Mouse (Mus musculus): ENCODE measurements around the gene Ssu2. TPM values are rescaled to one million over a fixed set of nuclear protein-coding genes. Genes with fewer than 3 reads are reported as not detected.
A peak's percentile ranks its signal among the peaks of the same experiment; 100 is the strongest.

Ssu2 gene
- polyA plus RNA-seq, 1 experiment from 2014 or later = 2.7 TPM

DNA sequence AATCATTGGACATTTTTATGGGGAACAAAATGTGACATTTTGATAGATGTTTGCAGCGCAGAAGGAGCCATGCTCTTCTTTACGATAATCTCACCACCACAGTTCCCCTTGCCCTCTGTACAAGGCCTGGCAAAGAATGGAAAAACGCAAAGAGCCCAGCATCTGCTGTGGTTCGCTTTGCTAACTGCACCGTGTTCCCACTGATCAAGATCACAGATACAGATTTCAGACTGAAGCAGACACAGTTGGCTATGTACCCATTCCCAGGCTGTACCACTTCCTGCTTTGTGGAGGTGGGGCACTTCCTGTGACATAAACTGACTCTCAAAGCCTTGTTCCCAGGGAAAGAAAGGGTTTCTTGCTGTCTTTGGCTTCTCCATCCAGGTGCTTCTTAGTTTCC lies 53.9 kb downstream of the Ssu2 start:
- Histone ChIP-seq H3K9ac (no peak overlapping the region), H3K4me1 (no peaks in the 10 kb centered on the region), H3K4me2 (no peak overlapping the region), H3K9me3 (no peaks in the 10 kb centered on the region), H3K36me3 (no peaks in the 10 kb centered on the region), H3K27ac (no peak overlapping the region), H3K4me3 (replicated peaks) (no peak overlapping the region), H3K27me3 (replicated peaks) (no peaks in the 10 kb centered on the region)
- no peak for ATAC-seq (ENCODE audit: insufficient read depth, low FRiP score, low read depth)
- 79% methylated on average over 5 of the region's 5 CpGs for WGBS

DNA sequence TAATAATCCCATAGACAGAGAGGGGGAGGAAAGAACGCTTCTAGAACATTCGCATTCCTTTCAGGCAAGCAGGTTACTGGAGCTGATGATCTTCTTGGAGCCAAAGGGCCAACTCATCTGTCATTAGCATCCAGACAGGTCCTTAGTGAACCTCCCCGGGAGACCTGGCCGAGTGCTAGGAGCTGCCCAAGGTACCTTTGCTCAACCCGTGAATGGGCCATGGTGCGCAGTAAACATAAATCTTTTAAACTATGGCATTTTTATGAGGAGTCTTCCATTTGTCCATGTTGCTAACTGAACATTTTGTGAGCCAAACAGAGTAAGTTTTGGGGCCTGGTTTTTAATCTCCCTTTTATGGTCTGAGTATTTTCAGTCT lies 56.6 kb downstream of the Ssu2 start:
- no peak overlapping the region for H3K4me2 ChIP-seq
- WGBS = 52% methylated on average over 6 of the region's 6 CpGs
- no peak overlapping the region for H3K27ac ChIP-seq
- no peaks in the 10 kb centered on the region for H3K9me3 ChIP-seq
- H3K4me1 ChIP-seq = no peaks in the 10 kb centered on the region
- ATAC-seq (ENCODE audit: insufficient read depth, low FRiP score, low read depth) = no peak
- H3K4me3 ChIP-seq (replicated peaks) = no peak overlapping the region
- no peaks in the 10 kb centered on the region for H3K27me3 ChIP-seq (replicated peaks)
- no peak overlapping the region for H3K9ac ChIP-seq
- no peaks in the 10 kb centered on the region for H3K36me3 ChIP-seq

DNA sequence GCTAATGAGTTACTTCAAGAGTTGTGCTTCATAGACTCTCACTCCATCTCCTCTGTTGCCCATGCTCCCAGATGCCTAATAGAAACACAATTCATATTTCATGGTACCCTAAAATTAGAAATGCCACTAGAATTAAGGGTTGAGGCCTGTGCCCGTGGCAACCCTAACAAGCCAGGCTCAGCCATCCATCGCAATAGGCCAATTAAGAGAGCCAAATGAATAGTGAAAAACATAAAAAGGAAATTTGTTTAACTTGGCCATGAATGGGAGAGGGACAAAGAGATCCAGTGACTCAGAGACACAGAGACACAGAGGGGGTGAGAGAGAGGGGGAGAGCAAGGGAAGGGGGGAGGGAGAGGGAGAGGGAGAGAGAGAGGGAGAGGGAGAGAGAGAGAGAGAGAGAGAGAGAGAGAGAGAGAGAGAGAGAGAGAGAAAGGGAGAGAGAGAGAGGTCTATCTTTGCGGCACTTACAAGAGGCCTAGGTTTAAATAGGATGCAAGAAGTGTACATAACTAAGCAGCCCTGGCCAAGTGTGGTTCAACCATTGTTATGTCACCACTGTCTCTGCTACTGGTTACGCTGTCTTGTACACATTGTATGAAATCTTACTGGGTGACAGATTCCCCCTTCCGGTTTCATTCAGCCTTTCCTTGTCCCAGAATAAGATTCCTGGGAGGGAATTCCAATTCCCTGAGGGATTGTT lies 57.2 kb downstream of the Ssu2 start:
- no peak overlapping the region for H3K9ac ChIP-seq
- H3K36me3 ChIP-seq = no peaks in the 10 kb centered on the region
- H3K4me3 ChIP-seq (replicated peaks) = no peak overlapping the region
- 84% methylated on average over 5 of the region's 5 CpGs for WGBS
- H3K9me3 ChIP-seq = no peaks in the 10 kb centered on the region
- no peak overlapping the region for H3K4me2 ChIP-seq
- H3K27ac ChIP-seq = no peak overlapping the region
- ATAC-seq (ENCODE audit: insufficient read depth, low FRiP score, low read depth) = no peak
- H3K27me3 ChIP-seq (replicated peaks) = no peaks in the 10 kb centered on the region
- no peaks in the 10 kb centered on the region for H3K4me1 ChIP-seq

DNA sequence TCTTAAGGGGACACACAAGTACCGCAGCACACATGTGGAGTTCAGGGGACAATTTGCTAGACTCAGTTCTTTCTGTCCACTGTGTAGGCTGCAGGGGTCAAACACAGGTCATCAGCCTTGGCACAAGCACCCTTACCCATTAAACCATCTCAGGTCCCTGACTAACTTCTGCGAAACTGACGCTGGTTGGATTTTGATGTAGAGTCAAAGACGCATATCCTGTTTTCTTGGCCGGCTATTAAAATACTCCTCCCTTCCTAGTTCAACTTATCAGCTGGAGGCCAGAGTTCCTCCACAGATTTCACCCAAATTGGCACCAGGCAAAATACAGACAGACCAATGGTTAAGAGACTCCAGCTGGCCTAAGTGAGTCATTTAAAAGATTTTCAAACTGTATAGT lies 60.0 kb downstream of the Ssu2 start:
- no peaks in the 10 kb centered on the region for H3K36me3 ChIP-seq
- no peaks in the 10 kb centered on the region for H3K9me3 ChIP-seq
- no peak overlapping the region for H3K9ac ChIP-seq
- no peaks in the 10 kb centered on the region for H3K4me1 ChIP-seq
- no peak overlapping the region for H3K27ac ChIP-seq
- no peak for ATAC-seq (ENCODE audit: insufficient read depth, low FRiP score, low read depth)
- H3K27me3 ChIP-seq (replicated peaks) = no peaks in the 10 kb centered on the region
- WGBS = 73% methylated on average over 5 of the region's 5 CpGs
- H3K4me3 ChIP-seq (replicated peaks) = no peak overlapping the region
- no peak overlapping the region for H3K4me2 ChIP-seq

DNA sequence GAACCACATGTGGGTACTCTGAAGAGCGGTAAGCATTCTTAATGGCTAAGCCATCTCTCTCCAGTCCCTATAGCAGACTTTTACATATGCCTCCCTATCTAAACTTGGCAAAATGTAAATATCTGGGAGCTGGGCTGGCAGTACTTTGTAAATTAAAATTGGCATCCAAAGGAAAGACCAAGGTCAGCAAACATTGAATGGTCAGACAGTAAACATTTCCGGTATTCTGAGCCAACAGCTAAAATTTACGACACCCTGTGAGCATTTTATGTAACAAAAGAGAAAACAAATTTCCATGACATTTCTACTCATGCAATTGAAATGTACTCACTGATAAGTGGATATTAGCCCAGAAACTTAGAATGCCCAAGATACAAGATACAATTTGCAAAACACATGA lies 62.6 kb downstream of the Ssu2 start:
- Histone ChIP-seq H3K4me2 (no peak overlapping the region), H3K27ac (no peak overlapping the region), H3K9me3 (no peaks in the 10 kb centered on the region), H3K27me3 (replicated peaks) (no peaks in the 10 kb centered on the region), H3K9ac (no peak overlapping the region), H3K4me3 (replicated peaks) (no peak overlapping the region), H3K4me1 (no peaks in the 10 kb centered on the region), H3K36me3 (no peaks in the 10 kb centered on the region)
- WGBS = 81% methylated on average over 3 of the region's 3 CpGs
- no peak for ATAC-seq (ENCODE audit: insufficient read depth, low FRiP score, low read depth)

DNA sequence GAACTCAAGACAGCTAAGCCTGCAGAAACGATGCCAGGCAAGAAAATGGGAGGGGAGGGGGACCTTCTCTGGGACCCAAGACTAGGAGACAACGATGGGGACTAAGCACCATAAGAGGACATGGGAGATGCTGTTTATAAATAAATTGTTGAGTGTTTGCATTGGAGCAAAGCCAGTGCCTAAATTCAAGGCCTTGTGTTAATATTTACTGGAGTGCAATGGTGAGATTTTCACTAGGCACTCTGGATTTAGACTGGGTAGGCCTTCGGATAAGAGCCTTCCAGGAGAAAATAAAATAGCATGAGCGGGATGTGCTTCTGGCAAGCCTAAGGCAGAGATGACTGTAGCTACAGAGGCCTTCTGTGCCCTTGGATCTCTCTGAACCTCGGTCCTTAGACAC lies 64.9 kb downstream of the Ssu2 start:
- WGBS = 80% methylated on average over 5 of the region's 5 CpGs
- Histone ChIP-seq H3K27ac (no peak overlapping the region), H3K4me2 (no peak overlapping the region), H3K27me3 (replicated peaks) (no peaks in the 10 kb centered on the region), H3K36me3 (no peaks in the 10 kb centered on the region), H3K4me1 (no peaks in the 10 kb centered on the region), H3K4me3 (replicated peaks) (no peak overlapping the region), H3K9ac (no peak overlapping the region), H3K9me3 (no peaks in the 10 kb centered on the region)
- ATAC-seq (ENCODE audit: insufficient read depth, low FRiP score, low read depth) = no peak

DNA sequence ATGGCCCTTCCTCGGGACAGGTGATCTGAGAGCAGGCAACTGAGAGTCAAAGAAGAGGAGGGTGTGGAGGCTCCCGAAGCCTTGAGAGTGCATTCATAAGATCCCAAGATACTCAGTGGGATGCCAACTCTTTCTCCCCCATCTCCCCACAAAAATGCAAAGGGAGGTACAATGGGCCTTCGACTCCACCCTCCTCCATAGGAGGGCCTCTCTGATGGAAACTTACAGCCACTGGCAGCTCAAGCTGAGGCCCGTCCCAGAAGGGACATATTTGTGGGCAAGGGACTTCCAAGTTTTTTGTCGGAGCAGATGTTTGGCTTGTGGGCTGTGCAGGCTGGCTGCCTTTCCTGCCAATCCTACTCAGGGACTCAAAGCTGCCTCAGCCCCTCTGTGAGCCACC lies 67.1 kb downstream of the Ssu2 start:
- ATAC-seq (ENCODE audit: insufficient read depth, low FRiP score, low read depth) = no peak
- H3K9ac ChIP-seq = no peak overlapping the region
- H3K9me3 ChIP-seq = no peaks in the 10 kb centered on the region
- WGBS = 56% methylated on average over 5 of the region's 5 CpGs
- H3K4me1 ChIP-seq = no peaks in the 10 kb centered on the region
- no peaks in the 10 kb centered on the region for H3K36me3 ChIP-seq
- H3K4me2 ChIP-seq = no peak overlapping the region
- H3K27me3 ChIP-seq (replicated peaks) = no peaks in the 10 kb centered on the region
- no peak overlapping the region for H3K27ac ChIP-seq
- H3K4me3 ChIP-seq (replicated peaks) = no peak overlapping the region

DNA sequence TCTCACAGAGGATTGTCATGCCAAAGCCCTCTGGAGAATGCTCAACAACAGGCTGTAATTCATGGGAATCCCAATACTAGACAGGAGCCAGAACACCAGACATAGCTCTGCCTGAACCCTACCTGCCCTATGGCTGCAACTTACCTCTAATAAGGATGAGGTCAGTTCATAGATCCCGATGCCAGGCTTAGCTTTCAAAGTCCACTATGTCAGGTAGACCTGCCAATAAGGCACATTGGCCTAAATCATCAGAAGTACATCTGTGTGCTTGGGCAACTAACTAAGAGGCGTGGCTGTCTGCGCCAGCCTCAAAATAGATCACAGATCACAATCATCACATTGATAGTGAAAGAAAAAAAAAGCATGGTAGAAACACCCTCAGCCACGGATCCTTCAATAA lies 68.4 kb downstream of the Ssu2 start:
- H3K9me3 ChIP-seq = no peaks in the 10 kb centered on the region
- WGBS = 85% methylated on average over 4 of the region's 4 CpGs
- no peaks in the 10 kb centered on the region for H3K27me3 ChIP-seq (replicated peaks)
- H3K27ac ChIP-seq = no peak overlapping the region
- no peak for ATAC-seq (ENCODE audit: insufficient read depth, low FRiP score, low read depth)
- no peaks in the 10 kb centered on the region for H3K36me3 ChIP-seq
- H3K4me3 ChIP-seq (replicated peaks) = no peak overlapping the region
- H3K4me1 ChIP-seq = no peaks in the 10 kb centered on the region
- no peak overlapping the region for H3K4me2 ChIP-seq
- no peak overlapping the region for H3K9ac ChIP-seq

DNA sequence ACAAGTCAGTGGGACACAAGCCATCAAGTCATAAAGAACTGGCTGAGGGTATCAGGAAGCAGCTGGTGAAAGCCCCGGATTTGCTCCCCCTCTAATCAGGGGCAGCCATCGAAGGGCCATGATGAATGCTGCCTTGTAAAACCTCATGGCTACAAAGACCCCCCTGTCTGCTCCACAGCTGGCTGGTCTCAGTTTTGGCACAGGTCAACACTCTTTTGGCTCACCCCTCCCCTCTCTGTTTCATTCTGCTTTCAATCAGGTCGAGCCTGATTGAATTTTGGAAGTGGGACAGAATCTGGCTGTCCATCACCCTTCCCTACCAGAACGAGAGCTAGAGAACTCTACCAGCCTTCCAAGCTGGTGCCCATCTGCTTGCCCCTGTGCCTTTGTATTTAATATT lies 76.4 kb downstream of the Ssu2 start:
- H3K4me2 ChIP-seq = no peak overlapping the region

DNA sequence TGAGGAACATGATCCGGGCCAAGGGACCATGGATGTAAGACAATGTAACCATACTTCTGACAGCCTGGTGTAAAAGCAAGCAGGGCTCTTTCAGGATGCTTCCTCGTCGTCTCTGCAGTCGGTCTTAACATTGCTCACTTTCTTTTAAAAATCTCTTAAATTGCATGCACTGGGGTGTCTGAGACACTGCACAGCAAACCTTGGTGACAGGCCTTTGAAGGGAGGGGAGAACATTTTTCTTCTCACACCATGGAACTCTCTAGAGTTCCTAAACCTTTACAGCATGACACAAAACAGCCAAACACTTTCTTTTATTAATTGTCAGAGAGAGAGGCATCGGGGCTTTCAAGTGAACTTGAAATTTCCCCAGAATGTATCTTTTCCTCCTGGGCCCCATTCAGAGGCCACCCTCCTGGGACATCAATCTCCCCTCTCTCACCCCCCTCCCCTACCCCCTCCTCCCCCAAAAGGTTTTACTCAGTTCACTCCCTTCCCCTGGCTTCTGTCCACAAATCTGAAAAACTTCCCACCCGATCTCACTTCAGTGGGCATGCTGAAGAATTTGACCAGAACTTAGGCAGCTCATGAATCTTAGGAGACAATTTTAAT lies 78.4 kb downstream of the Ssu2 start:
- H3K9ac ChIP-seq = no peak overlapping the region
- no peaks in the 10 kb centered on the region for H3K36me3 ChIP-seq
- H3K4me2 ChIP-seq = no peak overlapping the region
- H3K4me3 ChIP-seq (replicated peaks) = no peak overlapping the region
- H3K9me3 ChIP-seq = no peaks in the 10 kb centered on the region
- H3K27me3 ChIP-seq (replicated peaks) = no peaks in the 10 kb centered on the region
- WGBS = 46% methylated on average over 6 of the region's 6 CpGs
- peaks cover 6% of the 10 kb centered on the region for H3K4me1 ChIP-seq
- no peak overlapping the region for H3K27ac ChIP-seq
- ATAC-seq (ENCODE audit: insufficient read depth, low FRiP score, low read depth) = peak; percentile 43; the same call in 1 of the 2 replicates

More for the DNA sequence above, 76.4 kb downstream of the Ssu2 start:
- no peak for ATAC-seq (ENCODE audit: insufficient read depth, low FRiP score, low read depth)
- H3K9me3 ChIP-seq = no peaks in the 10 kb centered on the region
- no peak overlapping the region for H3K4me3 ChIP-seq (replicated peaks)
- H3K27me3 ChIP-seq (replicated peaks) = no peaks in the 10 kb centered on the region
- H3K4me1 ChIP-seq = no peaks in the 10 kb centered on the region
- no peaks in the 10 kb centered on the region for H3K36me3 ChIP-seq
- H3K9ac ChIP-seq = no peak overlapping the region
- H3K27ac ChIP-seq = no peak overlapping the region
- WGBS = 23% methylated on average over 4 of the region's 4 CpGs
